Mouse (Mus musculus): ENCODE data around the gene Madd.

The Madd gene

DNA sequence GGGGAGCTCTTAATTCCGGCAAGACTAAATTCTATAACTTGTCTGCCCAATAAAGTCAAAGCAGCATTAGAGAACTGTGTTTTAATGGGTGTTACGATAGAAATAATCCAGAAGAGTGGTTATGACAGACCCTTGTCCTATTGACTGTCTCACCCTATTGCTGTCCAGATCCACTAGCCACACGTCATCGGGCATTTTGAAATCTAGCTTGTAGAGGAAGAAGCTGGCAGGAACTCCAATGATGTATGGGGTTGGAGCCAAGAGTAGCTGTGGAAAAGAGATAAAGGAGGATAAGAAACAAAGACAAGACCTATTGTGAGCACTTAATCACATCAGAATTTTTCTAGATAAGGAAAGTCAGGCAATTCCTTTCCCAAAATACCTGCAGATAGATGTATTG, 8.1 kb downstream of the Madd start:
- DNase-seq (ENCODE audit: extremely low read depth, low read depth): no peak

DNA sequence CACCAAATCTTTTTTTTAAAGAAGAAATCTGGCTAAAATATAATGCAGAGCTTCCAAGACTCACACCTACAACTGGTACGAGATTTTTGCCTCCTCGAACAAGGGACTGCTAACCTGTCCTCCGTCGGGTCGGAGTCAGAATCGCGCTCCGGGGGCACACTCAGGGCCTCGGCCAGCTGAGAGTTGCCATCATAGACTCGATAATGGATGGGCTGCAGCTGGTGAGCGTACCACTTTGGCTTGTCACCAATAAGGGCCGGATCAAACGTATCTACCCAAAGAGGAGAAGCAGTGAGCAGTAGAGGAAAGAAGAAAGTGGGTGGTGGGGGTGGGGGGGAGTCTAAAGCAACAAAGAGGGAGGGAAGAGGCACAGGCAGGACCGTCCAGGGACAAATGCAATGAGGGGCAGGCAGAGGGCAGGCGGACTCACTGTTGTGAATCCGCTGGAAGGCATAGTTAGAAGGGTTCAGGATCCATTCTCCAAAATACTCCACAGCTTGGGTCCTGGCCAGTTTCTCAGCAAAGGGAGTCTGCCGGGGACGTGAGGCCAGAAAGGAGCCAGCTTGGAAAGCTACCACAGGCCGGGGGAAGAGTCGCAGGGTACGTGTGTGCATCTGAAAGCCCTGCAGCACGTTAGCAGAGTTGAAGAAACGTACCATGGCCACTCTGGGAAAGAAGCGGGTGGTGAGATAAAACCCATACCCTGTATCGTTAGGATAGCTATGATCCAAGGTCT, 13.9 kb downstream of the Madd start:
- DNase-seq (ENCODE audit: extremely low read depth, low read depth): no peak

DNA sequence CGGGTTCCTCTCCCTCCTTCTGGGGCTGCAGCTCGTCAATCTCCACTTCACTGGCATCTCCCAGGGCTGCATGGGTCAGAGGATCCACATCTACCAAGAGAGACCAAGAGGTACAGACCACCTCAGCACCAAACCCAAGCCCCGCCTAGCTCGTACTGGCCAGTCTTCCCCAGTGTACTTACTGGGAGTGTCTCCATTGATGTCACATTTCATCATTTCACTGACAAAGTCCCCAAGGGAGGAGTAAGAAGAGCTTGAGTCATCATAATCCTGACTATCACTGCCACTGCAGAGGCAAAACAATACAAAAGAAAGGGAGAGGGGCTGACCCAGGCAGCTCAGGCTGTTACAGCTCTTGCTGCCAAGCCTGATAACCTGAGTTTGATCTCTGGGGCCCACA, 16.0 kb downstream of the Madd start:
- no peak for DNase-seq (ENCODE audit: extremely low read depth, low read depth)

DNA sequence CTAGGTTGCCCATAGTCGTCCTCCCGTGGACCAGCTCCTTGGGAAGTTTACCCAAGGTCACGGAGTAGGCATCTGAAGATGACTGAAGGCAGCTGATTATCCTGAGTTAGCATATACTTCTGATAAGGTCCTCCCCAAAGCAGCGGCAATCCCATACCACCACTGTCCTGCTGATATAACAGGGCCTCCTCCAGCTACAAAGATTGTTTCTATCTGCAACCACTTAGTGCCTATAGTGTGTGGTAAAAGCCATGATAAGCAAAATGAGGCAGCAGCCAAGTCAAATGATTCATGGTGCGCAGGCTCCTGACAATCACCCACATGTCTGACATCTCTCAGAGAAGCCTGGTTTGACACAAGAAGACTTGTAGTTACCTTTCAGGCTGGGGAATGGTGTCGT, 18.6 kb downstream of the Madd start:
- no peak for DNase-seq (ENCODE audit: extremely low read depth, low read depth)

DNA sequence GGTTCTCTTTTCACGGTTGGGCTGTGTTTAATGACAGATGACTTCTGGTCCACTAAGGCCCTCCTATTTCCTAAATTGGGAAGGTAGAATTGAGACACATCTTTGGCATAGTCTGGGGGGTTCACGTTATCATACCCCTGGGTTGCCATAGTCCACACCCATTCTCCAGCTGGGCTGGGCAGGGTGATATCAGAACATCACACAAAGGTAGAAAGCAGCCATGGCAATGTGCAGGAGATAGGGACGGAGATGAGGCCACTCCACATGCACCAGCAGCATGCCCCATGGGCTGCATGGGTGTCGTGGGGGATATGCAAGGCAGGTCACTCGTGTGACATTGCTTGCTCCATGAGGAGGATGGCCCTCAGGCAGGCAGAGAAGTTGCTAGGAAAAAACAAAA, 20.1 kb downstream of the Madd start:
- DNase-seq (ENCODE audit: extremely low read depth, low read depth): no peak

DNA sequence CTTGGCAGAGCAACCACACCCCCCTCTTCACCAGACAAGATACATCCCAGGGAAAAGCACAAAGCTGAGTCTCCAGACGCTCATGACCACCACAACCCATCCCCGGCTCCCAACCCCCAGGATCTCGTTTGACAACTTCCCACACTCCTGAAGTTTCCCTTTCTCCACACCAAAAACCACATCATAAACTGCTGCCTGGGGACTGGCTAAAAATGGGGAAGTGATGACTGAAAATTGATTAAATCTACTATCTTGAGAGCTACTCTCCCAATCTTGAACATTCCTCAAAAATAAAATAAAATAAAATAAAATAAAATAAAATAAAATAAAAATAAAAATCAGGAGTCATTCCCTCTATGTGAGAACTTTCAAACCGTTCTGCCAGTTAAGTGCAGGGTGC, 20.7 kb downstream of the Madd start:
- DNase-seq (ENCODE audit: extremely low read depth, low read depth): no peak

DNA sequence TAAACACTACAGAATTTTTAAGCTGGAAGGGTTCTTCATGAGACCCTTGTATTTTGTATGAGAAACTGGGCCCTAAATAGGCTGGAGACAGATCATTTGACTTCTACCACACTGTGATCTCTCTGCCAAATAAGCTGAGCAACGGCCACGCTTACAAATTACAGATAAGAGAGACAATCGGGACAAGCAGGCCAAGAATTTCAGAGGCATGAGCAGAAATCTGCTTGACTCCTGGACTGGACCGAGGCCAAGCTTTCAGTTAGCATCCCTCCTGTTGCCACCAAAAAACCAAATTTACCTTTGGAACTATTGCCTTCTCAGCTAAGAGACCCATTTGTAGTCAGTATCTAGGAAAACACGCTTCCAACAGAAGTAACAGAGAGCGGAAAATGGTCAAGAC, 23.0 kb downstream of the Madd start:
- DNase-seq (ENCODE audit: extremely low read depth, low read depth): no peak

DNA sequence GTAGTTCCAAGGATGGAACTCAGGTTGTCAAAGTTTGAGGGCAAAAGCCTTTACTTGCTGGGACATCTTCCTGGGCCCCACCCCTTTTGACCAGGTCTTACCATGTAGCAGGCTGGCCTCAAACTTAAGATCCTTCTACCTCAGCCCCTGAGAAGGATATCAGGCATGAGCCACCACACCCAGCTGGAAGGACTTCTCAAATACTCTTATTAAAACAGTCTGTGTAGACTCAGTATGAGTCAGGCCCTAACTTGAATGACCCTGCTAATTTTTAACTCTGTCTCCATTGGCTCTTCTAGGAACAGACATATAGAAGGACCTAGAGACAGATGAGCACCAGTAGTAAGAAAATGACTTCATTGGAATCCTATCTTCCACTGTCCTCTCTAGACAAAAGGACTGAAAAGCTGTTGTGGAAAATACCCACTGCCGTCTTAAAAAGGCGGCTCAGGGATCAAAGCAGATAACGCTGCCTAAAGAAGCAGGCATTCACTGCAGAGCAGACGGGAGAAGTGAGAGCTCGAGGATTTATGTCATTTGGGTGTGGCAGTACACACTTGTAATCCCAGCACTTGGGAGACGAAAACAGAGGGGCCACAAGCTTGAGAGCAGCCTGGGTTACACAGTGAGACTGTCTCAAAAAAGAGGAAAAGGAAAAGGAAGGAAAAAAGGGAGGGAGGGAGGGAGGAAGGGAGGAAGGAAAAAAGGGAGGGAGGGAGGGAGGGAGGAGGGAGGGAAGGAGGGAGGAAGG, 26.5 kb downstream of the Madd start:
- DNase-seq (ENCODE audit: extremely low read depth, low read depth): no peak

DNA sequence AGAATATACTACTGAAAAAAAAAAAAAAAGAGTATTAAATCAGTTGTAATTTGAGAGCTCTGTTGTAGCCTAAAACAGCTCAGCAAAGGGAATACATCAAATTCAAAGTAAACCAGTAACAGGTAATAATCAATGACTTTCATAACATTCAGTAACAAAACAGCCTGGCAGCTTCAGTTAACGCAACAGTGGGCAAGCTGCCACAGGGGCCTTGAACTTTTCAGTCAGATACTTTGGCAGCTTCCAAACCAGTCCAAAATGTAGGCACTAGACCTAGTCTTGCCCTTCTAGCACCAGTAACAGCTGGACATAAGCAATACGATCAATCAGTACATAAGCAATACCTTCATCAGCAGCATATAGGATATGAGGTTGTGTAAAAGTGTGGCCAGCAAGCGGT, 29.5 kb downstream of the Madd start:
- DNase-seq (ENCODE audit: extremely low read depth, low read depth): no peak

DNA sequence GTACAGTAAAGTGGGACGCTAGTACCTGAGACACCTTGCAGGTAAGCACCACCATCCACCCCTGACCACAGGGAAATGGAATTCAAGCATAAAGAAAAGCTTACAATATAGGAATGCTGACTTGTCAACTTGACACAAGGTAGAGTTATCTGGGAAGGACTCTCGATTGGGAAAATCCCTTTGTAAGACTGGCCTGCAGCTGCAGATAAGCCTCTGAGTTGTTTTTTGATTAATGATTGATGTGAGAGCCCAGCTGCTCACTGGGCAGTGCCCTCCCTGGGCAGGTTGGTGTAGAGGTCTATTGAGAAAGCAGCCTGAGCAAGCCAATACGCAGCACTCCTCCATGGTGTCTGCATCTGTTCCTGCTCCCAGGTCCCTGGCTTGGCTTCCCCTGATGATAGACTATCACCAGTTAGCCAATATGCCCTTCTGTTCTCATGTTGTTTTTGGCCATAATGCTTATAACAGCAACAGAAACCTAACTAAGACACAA, 30.7 kb downstream of the Madd start:
- no peak for DNase-seq (ENCODE audit: extremely low read depth, low read depth)

DNA sequence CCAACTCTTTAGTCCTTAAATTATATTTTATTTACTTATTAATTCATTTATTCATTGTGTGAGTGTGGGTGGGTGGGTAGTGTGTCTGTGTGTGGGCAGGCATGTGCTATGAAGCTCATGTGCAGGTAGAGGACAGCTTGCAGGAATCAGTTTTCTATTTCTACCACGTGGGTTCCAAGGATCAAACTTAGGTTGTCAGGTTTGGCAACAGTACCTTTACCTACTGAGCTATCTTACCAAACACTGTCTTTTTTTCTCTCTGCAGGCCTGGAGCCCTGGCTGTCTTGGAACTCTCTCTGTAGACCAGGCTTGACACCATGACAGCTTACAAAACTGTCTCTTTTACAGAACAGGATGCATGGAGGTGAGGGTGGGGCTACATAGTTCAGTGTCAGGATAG, 32.3 kb downstream of the Madd start:
- DNase-seq (ENCODE audit: extremely low read depth, low read depth): no peak

DNA sequence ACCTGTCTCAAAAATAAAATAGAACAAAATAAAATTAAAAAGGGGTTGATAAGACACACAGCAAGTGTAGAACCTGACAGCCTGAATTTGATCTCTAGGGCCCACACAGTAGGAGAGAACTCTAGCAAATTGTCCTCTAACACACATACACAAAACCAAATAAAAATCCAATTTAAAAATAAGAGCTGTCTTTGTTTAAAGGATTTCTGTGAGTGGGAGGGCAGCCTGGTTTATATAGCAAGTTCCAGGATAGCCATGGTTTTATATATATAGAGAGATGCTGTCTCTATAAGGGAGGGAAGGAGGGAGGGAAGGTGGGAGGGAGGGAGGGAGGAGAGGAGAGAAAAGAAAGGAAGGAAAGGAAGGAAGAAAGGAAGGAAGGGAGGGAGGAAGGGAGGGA, 35.5 kb downstream of the Madd start:
- no peak for DNase-seq (ENCODE audit: extremely low read depth, low read depth)

DNA sequence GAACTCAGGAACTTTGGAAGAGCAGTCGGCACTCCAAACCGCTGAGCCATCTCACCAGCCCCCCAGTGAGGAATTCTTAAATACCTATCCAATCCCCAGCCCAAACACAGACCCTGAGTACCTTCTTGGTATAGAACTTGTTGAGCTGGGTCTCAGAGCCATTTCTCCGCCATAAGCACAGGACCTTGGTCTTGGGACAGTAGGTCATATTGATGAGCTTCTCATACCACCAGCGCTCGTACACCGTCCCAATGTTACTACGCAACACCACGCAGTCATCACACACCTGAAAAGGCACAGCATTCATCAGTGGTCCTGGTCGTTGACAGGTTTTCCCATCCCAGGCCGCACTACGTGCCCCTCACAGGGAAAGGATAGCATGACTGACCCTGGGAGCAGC, 40.2 kb downstream of the Madd start:
- no peak for DNase-seq (ENCODE audit: extremely low read depth, low read depth)

DNA sequence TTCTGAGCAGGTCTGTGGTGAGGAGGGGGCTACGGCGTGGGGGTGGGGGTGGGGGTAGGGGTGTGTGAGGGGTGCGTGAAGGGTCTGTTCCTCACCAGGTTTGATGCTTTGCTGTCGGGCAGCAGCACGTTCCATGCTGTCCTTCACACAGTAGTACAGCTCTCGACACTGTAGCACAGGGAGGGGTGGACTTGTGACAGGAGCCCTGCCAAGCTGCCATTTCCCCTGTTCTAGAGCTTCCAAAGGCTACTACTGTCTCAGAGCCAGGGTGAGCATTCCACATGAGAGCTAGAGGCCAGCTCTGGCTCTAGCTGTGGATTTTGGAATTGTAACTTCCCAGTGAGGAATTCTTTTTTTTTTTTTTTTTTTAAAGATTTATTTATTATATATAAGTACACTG, 40.7 kb downstream of the Madd start:
- DNase-seq (ENCODE audit: extremely low read depth, low read depth): no peak

DNA sequence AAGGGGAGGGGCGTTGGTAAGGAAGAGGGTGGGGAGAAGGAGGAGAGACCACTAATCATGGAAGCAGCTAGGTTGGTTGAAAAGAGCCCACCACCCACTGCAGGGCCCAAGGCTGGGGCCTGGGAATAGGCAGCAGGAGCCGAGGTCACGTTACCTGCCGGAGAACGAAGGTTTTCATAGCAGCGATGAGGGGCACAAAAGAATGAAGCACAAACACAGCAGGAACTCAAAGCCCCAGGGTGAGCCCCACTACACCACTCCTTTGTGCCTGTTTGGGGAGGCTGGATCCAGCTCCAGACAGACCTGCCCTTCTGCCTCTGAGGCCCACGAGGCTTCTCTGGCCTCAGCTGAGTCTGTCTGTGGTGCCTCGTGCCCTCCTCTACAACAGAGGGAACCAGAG, 43.9 kb downstream of the Madd start:
- DNase-seq (ENCODE audit: extremely low read depth, low read depth): no peak

DNA sequence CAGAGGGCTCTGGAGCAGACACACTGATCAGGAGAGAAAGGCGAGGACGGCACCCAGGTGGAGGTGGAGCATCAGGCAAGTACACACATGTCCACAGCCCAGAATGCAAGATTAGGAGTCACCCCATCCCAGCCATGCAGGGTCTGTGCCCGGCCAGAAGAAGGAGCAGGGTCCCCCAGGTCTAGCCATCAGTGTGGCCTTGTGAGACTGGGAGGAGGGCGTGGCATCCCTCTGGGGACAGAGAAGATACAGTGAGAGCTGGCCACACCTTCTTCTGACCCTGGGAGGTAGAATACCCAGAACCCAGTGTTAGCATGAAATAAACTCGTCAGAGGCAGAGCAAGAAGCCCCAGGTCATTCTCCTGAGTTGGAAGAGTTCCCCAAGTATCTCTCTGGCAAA, 44.3 kb downstream of the Madd start:
- no peak for DNase-seq (ENCODE audit: extremely low read depth, low read depth)

DNA sequence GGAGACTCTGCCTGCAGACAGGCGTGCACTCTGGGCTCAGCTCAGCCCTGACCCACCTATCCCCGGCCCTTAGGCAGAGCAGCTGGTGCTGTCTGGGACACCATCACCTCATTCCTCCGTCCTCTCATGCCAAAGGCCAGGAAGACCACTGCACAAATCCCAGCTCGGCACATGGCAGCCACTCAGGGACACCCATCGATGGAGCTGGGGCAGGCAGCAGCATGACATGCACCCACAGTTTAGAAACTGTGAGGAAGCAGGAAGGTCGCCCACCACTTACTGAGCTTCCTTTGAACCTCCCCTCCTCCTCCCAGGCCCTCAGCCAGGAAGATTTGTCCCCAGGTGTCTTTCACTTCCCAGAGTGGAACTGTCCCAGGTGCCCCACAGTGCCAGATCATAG, 46.2 kb downstream of the Madd start:
- no peak for DNase-seq (ENCODE audit: extremely low read depth, low read depth)

DNA sequence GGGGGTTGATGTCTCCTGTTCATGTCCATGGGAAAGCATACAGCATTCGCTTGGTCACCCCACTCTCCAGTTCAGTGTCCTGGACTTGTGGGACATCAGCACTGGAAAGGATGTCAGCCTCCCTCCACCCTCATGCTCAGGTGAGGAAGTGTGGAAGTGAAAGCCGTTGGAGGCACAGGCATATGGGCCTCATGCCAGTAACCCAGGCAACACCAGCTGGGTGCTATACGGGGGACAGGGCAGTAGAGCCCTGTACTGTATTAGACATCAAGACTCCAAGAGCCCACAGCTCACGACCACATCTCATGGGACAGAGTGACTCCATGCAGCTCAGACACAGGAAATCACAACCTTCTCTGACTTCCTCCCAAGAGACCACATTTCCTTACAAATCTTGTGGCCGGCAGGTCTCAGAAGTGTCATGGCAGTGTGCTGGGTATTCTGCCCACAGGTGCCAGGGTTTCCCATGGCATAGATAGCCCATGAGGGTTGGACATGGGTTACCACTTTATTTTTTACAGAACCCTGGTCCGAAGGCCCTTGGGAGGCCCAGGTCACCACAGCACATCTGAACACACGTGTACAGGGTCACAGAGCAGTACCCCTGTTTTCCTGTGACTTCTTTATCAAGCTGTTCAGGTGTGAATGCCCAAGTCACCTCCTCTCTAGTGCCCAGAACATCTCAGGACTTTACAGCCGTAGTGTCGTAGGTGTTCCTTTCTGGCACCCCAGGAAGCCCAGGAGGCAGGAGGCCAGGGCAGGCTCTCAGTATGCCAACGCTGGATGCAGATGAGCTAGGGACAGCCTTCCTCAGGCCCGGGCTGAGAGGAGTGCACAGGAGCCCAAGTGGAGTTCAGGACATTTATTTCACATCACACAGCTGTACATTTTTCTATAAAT, 46.9 kb downstream of the Madd start:
- no peak for DNase-seq (ENCODE audit: extremely low read depth, low read depth)

DNA sequence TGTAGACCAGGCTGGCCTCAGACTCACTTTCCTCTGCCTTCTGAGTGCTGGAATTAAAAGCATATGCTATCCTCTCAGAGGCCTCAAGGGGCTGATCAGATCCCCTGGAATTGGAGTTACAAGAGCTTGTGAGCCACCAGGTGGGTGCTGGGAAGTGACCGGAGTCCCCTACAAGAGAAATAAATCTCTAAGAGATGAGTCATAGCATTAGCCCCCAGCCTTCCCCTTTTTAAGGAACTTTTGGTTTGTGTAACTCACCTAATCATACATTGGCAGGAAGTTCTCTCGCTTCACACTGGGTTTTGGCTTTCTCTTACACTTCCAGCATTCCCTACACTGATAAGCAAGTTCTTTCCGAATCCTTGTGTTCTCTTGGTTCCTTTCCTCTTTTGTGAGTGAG, 51.6 kb downstream of the Madd start:
- peak; percentile 15 for DNase-seq (ENCODE audit: extremely low read depth, low read depth)

DNA sequence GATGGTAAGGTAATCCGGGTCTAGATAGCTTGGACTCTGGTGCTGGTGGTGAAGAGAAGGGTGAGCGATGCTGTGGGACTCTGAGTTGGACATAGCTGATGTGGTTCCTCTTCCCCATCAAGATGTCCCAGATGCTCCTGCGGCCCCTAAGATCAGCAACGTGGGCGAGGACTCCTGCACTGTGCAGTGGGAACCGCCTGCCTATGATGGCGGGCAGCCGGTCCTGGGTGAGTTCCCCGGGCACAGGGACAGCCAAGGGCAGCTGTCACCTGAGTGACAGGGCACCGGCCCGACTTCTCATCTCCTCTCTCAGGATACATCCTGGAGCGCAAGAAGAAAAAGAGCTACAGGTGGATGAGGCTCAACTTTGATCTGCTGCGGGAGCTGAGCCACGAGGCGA, 52.4 kb downstream of the Madd start:
- no peak for DNase-seq (ENCODE audit: extremely low read depth, low read depth)

DNA sequence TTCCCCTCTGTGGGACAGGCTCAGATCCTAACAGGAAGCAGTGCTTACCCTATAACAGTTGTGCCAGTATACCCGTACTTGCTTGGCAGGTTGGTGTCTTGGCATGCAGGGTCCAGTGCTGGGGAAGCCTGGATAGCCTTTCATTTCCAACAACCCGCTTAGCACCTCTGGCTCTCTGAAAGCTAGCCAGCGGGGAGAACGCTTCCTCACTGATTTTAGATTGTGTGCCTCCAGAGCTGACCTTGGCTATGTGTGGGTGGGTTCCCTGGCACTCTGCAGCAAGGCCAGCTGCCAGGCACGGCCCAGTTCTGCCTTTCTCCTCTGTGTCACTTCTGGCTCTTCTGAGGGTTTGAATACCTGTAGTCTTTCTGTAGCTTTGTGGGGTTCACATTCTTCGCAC, 53.5 kb downstream of the Madd start:
- DNase-seq (ENCODE audit: extremely low read depth, low read depth): no peak

DNA sequence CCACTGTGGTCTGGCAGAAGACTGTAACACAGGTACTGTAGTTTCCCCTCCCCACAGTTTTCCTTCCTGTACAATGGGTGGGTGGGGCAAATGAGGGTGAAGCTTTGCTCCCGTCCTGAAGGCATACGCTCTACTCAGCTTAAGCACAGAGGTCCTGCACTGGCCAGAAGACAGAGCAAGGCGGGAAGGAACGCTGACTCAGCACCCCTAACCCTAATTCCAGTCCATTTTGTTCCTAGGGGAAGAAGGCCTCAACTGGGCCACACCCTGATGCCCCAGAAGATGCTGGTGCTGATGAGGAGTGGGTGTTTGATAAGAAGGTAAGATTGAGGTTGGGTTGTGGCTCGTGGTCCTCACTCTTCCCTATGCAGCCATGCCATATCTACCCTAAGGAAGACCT, 54.9 kb downstream of the Madd start:
- no peak for DNase-seq (ENCODE audit: extremely low read depth, low read depth)
